Mouse (Mus musculus) megakaryocyte, adult 5-6 weeks (primary cell): ENCODE results near the gene Zmiz1. TPM values are rescaled to one million over a fixed set of nuclear protein-coding genes. Genes with fewer than 3 reads are reported as not detected.

Experiments used
- ATAC-seq: 2 replicates; pipeline ENCODE4 v1.8.0; 2016; ENCODE audit warnings: mild to moderate bottlenecking, inconsistent platforms; ENCODE audit not compliant: poor library complexity, severe bottlenecking
- total RNA-seq, 2 experiments: library from RNA; stranded (forward) in 1 of 2; stranded (reverse) in 1 of 2; fragments of 153-499, 151-499 nt in 1 of 2; fragments of 221-1000, 200-1000 nt in 1 of 2; gene quantifications; 2 replicates each; pipeline versions ENCODE4 v1.2.3 to v1.2.4; 2015 to 2017

Gene Zmiz1
- total RNA-seq, 2 experiments from 2014 or later, result 11.4 to 88.9 TPM

DNA sequence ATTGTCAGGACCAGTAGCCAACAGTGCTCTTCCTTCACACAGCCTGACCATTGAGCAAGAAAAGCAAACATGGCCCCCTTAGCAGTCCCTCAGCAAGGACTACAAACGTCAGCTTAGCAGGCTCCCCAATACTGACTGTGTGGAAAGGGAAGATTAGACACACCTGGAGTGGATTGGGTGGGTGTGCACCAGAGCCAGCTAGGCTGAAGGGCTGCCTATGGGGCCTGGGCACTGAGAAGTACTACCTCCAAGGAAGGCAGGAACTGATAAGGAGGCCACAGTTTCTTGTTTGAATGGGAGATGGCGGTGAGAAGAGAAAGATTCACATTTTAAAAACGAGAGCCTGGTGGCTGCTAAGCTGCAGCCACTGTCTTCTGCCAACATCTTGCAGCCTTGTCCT, 208.6 kb downstream of the Zmiz1 start:
- ATAC-seq, result no peak

DNA sequence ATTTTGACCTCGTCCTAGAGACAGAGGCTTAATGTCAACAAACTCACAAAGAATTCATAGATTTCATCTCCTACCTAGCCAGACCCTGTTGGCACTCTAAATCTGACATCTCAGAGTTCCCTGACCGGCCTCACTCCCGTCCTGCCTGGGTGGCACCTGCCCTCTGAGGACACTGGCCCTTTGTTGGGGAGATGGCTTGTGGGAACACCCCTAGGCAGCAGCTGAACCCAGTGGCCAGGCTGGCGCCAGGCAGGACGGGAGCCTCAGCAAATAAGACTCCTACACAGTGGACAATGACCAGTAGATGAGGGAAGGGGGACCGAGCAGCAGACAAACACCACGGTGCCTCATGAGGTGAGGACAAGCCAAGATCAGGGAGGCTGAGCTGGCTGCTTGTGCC, 220.6 kb downstream of the Zmiz1 start:
- ATAC-seq, result no peak

DNA sequence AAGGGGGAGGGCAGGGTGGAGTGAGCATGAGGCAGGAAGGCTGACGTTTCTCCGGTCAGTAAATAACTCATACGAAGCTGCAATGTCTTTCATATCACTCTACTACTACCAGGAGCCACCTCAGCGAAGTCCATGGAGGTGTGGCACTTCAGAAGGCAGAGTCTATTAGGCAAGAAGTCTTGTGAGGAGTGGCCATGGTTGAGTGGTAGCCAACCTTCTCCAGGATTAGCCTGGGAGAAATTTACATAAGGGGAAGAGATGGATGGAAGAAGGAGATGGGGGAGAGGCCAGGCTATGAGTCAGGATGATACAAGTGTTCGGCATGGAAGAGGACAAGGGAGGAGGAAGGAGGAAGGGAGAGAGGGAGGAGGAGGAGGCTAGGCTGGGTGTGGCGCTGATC, 223.0 kb downstream of the Zmiz1 start:
- ATAC-seq, result no peak

DNA sequence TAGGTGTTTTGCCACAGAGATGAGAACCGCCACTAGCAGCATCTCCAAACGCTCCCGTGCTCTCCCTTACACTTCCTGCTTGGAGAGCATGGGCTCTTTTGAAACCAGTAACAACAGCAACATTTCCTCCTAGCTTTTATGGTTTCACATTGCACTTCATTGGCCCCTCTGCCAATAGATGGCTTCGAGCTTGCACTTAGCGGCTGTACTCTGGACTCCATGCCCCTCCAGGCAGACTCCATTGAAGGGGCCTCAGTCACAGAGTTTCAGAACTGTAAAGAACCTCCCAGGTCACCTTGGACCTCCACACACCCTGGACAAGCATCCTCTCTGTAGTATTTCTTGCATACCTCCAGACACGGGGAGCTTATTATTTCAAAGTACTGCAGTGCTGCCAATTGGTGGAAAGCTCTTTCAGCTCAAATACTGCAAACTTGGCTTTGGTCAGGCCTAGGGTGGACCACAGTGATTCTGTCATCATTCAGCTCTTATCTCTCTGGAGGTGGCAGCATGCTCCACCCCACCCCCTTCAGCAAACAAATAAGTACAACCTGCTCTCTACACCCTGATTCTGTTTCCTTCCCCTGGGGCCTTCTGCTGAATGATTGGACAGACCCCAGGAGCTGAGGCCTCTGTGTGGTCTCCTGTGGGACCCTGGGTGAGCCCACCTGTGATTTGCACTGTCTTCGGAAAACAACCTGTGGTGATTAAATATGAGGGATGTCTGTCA, 227.4 kb downstream of the Zmiz1 start:
- ATAC-seq, result no peak

DNA sequence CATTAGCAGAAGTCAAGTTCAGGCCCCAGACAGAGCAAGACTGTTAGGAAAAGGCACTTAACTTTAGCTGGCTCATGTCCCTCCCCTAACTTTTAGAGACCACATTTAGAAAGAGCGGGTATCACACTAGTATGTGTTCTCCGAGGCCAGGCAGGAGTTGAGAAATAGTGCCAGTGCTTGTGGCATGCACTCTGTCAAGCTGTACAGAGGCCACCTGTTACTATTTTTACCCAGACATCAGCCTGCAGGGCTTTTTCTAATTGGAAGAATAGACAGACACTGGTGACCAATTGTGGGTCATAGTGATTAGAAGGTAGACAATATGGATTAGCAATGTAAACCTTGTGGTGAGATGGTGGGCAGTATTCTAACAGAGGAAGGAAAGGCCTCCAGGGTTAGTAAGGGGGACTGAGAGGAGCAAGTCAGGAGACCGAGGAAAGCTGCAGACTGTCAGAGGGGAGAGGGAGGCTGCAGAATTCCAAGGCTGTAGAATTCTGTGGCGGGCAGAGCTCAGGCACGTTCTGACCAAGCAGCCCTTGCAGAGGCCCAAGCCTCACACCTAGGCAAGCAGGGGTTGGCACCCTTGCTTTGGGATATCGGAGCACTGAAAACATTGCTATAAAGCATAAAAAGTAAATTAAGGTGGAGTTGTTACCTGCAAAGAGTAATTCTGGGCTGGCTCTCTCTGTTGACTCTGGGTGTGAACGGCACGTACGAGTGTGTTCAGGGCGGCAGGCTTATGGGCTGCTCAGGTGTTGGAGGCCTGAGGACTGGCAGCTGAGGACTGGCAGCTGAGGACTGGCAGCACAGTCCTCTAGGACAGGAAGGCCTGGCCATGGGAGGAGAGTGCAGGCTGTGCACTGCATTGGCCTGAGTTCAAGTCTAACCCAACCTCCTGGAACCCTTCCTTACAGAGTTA, 228.3 kb downstream of the Zmiz1 start:
- no peak for ATAC-seq

DNA sequence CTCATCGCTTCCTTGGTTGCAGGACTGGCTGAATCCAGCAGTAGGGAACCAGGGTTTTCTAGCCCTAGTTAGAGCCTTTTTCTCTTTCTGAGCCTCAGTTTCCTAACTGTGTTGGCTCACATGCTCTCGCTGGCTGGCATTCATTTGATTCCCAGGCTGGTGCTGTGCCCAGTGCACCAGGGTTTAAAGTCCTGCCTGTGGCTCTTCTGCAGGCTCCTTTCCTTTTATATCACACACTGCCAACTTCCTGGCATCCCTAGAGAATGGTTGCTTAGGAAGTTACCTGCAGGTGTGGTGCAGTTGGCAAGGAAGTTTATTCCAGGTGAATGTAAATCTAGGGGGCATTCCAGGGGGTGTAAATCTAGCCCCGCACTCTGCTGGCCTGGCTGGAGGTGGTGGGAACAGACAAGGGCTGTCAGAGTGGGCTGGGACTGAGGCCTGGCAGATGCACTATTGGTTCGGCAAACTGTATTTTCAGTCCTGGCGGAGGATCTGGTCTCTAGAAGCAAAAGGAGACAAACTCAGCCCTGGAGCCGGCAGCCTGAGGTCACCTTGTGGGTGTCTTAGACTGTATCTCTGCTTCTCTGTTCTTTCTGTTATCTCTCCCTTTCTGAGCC, 234.4 kb downstream of the Zmiz1 start:
- no peak; the same call in 1 of the 2 replicates for ATAC-seq

DNA sequence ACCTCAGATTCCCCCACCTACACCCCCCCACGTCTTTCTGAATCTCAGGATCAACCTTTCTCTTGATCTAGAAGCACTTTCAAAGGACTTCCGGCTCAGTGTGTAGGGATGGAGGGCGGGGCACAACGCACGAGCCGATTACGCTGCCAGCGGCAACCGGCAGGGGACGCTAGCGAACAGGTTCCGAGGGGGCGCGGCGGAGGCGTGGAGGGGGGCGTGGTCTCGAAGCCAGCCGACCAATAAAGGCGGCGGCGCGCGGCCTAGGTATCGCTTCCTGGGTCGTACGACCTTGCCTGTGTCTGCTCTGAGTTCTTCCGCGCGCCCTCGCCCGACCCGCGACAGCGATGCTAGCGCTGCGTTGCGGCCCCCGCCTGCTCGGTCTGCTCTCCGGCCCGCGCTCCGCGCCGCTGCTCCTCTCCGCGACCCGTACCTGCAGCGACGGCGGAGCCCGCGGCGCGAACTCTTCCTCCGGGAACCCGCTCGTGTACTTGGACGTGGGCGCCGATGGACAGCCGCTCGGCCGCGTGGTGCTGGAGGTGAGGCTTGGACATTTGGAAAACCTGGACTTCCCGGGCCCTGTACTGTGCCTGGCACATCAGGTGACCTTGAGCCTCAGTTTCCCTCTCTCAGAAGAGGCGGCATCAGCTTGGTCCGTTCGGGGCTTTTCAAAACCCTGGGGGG, 235.0 kb downstream of the Zmiz1 start, which contains the start of gene Ppif:
Ppif (plus strand) TSS at position 267 of the 681 bp plus-strand sequence.
- peak; percentile 98 for ATAC-seq

DNA sequence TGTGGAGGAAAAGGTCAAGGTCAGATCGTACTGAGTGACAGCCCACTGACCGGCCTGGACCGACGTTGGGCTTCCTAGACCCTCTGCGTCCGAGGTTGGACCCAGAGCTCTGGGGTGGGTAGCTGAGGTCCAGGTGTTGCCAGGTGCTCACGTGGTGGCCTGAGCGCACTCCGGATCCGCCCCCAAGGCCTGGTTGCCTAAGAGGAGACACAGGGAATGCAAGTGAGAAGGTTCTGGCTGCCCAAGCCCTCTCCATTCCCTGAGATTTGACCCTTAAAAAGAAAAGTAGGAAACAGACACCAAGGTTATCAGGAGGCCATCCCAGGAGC, 235.5 kb downstream of the Zmiz1 start:
- ATAC-seq, result 0 out of 2 replicates have a peak, but pooled peaks have one; percentile 6

DNA sequence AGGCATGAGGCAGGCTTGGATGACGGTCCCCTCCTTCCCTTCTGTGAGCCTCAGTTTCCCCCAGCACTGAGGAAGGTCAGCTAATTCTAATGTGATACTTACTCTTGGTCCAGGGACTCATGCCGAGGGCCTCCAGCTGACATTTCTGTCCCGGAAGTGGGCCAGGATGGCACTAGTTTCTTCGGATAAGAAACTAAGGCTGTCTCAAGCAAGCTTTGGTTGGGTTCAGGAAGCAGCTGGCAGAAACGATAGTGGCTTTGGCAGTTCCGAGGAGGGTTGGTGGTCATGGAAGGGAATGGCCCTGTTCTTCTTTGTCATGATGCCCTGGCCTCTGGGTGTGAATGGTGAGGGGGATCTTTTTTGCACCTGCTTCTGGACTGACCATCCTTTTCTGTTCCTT, 236.1 kb downstream of the Zmiz1 start:
- no peak for ATAC-seq

DNA sequence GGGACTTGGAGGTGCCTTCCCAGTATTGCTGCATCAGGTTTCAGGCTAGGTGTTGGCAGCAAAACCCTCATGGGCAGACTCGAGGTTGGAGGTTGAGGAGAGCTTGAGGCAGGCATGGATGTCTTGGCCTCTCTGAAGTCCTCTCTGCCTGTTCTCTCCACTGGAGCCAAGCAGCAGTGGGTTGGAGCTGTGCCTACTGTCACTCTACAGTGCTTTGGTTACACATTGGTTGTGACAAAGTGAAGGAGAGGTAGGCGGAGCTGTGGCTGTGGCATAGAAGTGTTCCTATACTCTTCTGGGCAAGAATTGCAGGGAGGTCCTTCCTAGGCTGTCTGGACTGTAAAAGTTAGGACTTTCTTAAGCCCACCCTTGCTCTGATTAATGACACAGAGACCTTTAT, 237.4 kb downstream of the Zmiz1 start:
- no peak for ATAC-seq

DNA sequence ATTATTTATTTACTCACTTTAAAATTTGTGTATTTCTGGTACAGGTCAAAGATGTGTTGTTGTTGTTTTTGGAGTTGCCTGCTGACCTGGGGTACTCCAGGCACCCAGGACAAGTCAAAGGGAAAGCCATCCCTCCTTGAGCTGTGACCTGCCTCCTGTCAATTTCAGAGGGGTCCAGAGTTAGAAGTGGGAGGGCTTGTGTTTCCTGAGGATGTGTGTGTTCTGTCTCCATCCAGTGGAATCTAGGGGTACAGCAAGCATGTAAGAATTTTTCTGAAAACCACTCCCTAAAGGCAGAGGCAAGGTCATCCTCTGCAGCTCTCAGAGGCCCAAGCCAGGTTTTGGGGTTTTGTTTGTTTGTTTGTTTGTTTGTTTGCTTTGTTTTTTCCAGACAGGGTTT, 243.0 kb downstream of the Zmiz1 start:
- peak; percentile 43; the same call in 1 of the 2 replicates for ATAC-seq

DNA sequence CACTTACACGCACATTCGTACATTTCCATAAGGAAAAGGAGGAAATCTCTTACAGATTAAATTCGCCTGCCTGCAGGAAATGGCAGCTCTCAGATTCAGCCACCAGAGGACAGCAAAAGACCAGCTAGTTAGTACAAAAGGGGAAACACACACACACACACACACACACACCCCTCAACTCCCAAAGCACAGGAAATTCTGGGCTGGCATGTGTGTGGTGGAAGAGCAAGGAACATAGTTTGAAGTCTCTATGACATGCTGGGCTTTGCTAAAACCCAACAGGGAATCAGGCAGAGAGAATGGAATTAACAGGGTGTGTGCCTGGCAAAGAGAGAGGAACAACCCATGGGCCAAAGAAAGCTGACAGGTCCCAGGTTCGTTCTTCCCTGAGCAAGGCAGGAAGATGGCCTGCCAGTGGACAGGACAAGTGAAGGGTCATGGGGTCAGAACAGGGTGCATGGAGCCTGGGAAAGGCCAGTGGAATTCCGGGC, 248.8 kb downstream of the Zmiz1 start:
- peak; percentile 52; the same call in 1 of the 2 replicates for ATAC-seq

DNA sequence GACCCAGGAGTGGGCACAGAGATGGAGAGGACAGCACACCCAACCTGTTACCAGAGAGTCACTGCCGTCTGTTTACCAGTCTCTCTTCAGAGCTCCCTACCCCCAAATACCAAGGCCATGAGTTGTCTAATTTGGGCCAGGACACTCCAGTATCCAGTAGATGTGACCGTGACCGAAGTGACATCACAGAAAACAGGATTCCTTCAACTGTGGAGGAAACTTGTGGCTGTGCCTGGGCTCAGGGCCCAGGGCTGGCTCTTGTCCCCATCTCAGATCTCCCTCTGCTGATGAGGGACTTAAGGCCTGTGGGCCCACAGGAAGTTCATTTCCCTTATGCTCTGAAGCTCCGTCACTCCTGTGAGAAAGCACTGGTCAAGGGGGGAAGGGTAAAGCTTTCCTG, 249.5 kb downstream of the Zmiz1 start:
- ATAC-seq, result no peak

DNA sequence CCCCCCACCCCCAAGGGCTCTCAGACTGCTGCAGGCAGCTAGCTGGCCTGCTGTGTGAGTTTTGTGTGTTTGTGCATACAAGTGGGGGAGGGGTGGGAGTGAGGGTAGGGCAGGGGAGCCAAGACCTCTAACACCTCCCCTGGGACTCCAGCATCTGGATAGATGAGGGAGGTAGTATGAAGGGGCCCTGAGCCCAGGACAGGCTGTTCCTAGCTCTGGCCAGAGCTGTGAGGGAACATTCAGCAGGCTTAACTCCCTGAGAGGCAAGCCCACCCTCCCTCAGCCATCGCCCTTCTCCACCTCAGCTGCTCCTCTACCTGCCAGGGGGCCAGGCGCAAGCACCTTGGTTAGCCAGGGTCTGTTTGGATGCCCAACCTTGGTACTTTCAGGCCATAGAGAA, 249.9 kb downstream of the Zmiz1 start:
- no peak for ATAC-seq

DNA sequence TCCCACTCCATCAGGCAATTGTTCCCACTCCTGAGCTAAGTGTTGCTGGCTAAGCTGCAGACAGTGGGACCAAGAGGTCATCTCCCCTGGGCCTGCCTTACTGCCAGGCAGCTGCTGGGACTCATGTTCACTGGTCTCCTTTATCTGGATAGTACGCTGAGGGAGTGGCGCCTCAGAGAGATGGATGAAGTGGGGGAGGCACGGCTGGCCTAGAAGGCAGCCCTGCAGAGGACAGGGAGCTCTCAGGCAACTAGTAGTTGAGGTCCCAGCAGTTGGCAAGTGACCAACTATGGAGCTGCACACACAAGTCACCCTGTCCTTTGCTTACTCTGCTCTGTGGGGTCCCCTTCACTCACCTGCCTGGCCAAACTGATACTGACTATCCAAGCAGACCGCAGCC, 251.1 kb downstream of the Zmiz1 start:
- ATAC-seq, result no peak

DNA sequence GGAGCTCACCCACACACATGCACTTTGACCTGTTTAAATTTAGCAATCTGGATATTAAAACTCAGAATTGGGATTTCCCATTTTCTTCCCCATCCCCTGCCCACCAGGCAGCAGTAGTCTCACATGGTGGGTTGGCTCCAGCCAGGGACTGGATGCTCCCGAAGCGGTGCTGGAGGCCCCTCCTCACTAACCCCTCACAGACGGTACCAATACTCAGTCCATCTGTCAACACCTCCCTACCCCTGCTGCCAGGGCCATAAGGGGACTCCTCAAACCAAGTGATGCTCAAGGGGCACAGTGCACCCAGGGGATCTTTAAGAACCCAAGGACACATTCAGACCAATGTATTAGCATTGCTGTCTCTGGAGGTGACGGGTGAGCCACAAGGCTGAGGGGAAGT, 251.7 kb downstream of the Zmiz1 start:
- no peak for ATAC-seq

DNA sequence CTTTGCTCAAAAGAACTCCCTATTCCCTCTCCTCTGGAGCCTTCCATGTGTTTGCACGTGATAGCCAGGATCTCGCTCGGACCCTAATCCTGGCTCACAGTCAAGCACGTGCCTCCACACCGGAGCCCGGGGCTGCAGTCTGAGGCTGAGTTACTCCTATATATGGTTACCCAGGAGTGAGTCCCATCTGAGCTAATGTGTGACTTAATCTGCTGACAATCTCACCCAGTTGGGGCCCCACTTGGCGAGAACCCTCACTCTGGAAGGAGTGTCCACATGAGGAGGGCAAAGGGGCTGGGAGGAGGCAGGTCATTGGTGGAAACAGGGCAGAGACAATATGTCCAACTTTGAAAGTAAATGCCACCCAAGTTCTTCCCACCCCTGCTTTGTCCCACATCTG, 252.2 kb downstream of the Zmiz1 start:
- no peak for ATAC-seq

DNA sequence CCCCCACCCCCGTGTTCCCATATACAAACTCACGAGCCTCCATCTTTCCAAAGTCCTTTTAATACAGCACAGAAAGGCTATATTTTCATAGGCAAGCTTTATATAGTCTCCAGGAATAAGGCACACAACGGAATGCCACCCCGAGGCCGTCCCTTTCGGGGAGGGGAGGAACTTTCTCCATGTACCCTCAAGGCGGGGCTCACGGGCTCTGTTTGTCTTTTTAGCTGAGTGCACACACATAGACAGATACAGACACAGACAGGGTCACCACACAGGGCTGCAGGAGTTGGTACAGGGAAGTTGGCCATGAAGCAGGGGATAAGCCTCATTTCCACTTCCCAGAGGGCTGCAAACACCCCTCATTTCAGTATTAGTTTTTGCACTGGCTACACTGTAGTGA, 252.6 kb downstream of the Zmiz1 start:
- no peak for ATAC-seq

DNA sequence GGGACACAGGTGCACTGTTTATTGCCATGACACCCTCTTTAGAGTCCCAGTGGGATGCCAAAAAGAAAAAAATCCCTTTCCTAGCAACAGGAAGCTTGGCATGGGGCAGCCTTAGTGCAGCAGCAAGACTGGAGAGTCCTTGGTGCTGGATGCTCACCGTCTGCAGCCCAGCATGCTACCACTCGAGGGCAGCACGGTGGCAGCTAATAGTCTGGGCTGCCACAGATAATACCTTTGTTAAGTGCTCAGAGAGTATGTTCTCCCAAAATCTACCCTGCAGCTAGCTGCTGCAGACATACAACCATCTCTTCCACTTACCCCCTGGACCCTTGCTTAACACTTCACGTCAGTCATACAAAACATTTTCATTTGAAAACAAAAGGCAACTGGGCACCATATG, 254.5 kb downstream of the Zmiz1 start:
- no peak for ATAC-seq
